Mouse (Mus musculus): Measurements from ENCODE around the gene B3gnt2. TPM values are rescaled to one million over a fixed set of nuclear protein-coding genes. Genes with fewer than 3 reads are reported as not detected.

B3gnt2 gene
- polyA plus RNA-seq, 1 experiment from 2014 or later = 4.6 TPM

DNA sequence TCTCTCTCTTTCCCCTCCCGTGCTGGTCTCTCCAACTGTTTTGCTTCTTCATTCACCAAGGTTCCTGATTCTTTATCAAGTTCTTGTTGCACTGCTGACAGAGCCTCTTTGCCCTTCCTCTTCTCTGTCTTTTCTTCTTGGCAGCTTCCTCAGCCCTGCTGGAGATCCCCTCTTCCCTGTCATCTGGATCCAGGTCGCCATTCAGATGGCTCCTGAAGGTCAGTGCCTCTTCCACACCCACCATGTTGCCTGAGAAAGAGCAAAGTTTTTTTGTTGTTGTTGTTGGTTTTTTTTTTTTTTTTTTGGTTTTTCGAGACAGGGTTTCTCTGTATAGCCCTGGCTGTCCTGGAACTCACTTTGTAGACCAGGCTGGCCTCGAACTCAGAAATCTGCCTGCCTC is 101.0 kb downstream of the B3gnt2 start:
- DNase-seq (ENCODE audit: low spot score) (no peak), ATAC-seq (ENCODE audit: low FRiP score) (no peak)
- H3K27ac ChIP-seq = no peak overlapping the region
- no peak overlapping the region for H3K9ac ChIP-seq
- no peak overlapping the region for H3K4me2 ChIP-seq (replicated peaks)
- no peaks in the 10 kb centered on the region for H3K9me3 ChIP-seq (ENCODE audit: control insufficient read depth, low read length)
- no peaks in the 10 kb centered on the region for H3K36me3 ChIP-seq (replicated peaks; ENCODE audit: control insufficient read depth, insufficient read depth)
- no peaks in the 10 kb centered on the region for H3K27me3 ChIP-seq (ENCODE audit: control insufficient read depth, insufficient read depth, low read length)
- no peak overlapping the region for H3K4me3 ChIP-seq (replicated peaks; ENCODE audit: low read length)
- WGBS = 91% methylated on average over 3 of the region's 4 CpGs
- H3K4me1 ChIP-seq (replicated peaks; ENCODE audit: control insufficient read depth, insufficient read depth, low read length) = no peaks in the 10 kb centered on the region

DNA sequence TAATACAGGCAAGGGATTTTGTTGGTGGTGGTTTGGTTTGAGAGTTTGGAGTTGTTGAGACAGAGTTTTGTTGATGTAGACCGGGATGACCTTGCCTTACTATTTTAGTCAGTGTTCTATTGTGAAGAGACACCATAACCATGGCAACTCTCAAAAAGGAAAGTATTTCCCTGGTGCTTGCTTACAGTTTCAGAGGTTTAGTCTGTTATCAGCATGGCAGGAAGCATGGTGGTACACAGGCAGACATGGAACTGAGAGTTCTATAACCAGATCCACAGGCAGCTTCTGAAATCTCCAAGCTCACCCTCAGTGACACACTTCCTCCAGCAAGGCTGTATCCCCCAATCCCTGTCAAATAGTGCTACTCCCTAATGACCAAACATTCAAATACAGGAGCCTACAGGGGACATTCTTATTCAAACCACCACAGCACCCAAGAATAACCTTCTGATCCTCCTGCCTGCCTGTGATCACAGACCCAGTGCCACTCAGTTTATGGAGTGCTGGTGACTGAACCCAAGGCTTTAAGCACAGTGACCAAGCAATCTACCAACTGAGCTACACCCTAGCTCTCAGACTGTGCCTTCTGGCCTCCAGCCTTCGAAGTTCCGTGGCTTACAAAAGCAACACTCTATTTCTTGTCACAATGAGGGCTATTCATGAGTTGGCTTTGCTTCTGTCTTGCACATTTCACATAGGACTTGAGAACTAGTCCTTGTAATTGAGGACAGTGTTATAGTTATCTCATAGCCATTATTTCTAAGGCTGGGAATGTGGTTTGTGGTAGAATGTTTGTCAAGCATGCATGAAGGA is 104.4 kb downstream of the B3gnt2 start:
- Histone ChIP-seq H3K36me3 (replicated peaks; ENCODE audit: control insufficient read depth, insufficient read depth) (no peaks in the 10 kb centered on the region), H3K27ac (no peak overlapping the region), H3K4me2 (replicated peaks) (no peak overlapping the region), H3K9ac (no peak overlapping the region), H3K4me3 (replicated peaks; ENCODE audit: low read length) (no peak overlapping the region), H3K27me3 (ENCODE audit: control insufficient read depth, insufficient read depth, low read length) (no peaks in the 10 kb centered on the region), H3K4me1 (replicated peaks; ENCODE audit: control insufficient read depth, insufficient read depth, low read length) (no peaks in the 10 kb centered on the region), H3K9me3 (ENCODE audit: control insufficient read depth, low read length) (no peaks in the 10 kb centered on the region)
- DNase-seq (ENCODE audit: low spot score) (no peak), ATAC-seq (ENCODE audit: low FRiP score) (no peak)
- 82% methylated on average over 3 of the region's 3 CpGs for WGBS

DNA sequence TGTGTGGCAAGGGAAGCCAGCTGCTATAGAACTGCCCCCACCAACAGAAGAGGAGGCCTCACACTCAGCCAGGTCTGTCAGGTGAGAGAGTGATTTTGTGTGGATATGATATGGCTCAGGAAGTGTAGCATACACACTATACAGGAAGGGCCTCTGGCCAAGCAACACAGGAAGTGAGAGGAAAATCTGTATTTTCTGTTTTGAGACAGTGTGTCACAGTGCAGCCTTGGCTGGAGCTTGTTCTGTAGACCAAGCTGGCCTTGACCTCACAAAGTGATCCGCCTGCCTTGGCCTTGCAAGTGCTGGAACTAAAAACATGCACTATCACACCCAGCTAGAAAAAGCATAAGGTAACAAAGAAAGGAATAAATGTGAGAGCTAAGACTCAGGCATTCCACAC is 105.6 kb downstream of the B3gnt2 start:
- no peaks in the 10 kb centered on the region for H3K9me3 ChIP-seq (ENCODE audit: control insufficient read depth, low read length)
- no peak overlapping the region for H3K27ac ChIP-seq
- H3K4me1 ChIP-seq (replicated peaks; ENCODE audit: control insufficient read depth, insufficient read depth, low read length) = no peaks in the 10 kb centered on the region
- 67% methylated on average over 1 of the region's 1 CpGs for WGBS
- no peaks in the 10 kb centered on the region for H3K27me3 ChIP-seq (ENCODE audit: control insufficient read depth, insufficient read depth, low read length)
- no peak overlapping the region for H3K9ac ChIP-seq
- ATAC-seq (ENCODE audit: low FRiP score) = no peak
- H3K4me3 ChIP-seq (replicated peaks; ENCODE audit: low read length) = no peak overlapping the region
- H3K4me2 ChIP-seq (replicated peaks) = no peak overlapping the region
- no peak for DNase-seq (ENCODE audit: low spot score)
- no peaks in the 10 kb centered on the region for H3K36me3 ChIP-seq (replicated peaks; ENCODE audit: control insufficient read depth, insufficient read depth)

DNA sequence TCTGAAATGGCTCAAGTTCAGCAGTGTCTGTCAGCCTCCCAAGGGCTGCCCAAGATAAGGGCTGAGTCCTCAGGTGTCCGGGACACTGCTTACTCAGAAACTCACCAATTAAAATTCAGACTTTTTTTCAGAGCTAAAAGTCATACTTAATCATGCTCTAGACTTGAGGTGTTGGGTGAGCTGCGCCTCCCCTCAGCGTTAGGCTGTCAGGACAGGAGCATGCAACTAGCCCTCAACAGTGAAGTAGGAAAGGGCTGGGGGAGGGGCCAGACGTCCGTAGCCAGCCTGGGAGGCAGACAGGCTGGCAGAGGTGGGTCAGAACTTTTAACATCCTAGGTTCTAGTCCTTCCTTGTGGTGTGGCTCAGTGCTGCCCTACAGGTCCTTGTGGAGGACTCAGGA is 108.2 kb downstream of the B3gnt2 start:
- H3K9ac ChIP-seq = no peak overlapping the region
- H3K9me3 ChIP-seq (ENCODE audit: control insufficient read depth, low read length) = no peaks in the 10 kb centered on the region
- DNase-seq (ENCODE audit: low spot score) = no peak
- no peaks in the 10 kb centered on the region for H3K36me3 ChIP-seq (replicated peaks; ENCODE audit: control insufficient read depth, insufficient read depth)
- no peak for ATAC-seq (ENCODE audit: low FRiP score)
- no peaks in the 10 kb centered on the region for H3K4me1 ChIP-seq (replicated peaks; ENCODE audit: control insufficient read depth, insufficient read depth, low read length)
- no peak overlapping the region for H3K4me3 ChIP-seq (replicated peaks; ENCODE audit: low read length)
- H3K4me2 ChIP-seq (replicated peaks) = no peak overlapping the region
- 47% methylated on average over 5 of the region's 5 CpGs for WGBS
- no peak overlapping the region for H3K27ac ChIP-seq
- H3K27me3 ChIP-seq (ENCODE audit: control insufficient read depth, insufficient read depth, low read length) = no peaks in the 10 kb centered on the region

DNA sequence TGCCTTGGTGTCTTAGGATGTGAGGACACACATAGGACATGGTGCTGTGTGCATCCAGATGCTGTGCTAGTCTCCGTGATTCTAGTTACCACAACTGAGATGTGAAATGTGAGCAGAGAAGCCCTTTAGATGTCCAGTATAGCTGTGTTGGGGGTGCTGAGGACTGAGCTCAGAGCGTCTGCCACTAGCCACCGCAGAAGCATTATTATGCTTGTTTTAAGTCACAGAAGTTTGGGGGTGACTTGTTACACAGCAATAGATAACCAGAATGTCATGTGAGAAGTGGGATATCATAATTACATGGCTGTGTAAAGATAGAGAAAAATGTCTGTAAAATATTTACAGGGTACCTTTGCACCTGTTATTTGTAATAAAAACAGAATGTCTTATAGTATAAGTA is 109.2 kb downstream of the B3gnt2 start:
- Histone ChIP-seq H3K27me3 (ENCODE audit: control insufficient read depth, insufficient read depth, low read length) (no peaks in the 10 kb centered on the region), H3K4me3 (replicated peaks; ENCODE audit: low read length) (no peak overlapping the region), H3K4me2 (replicated peaks) (no peak overlapping the region), H3K27ac (no peak overlapping the region), H3K9me3 (ENCODE audit: control insufficient read depth, low read length) (peaks cover under 1% of the 10 kb centered on the region; the same call in 1 of the 2 replicates), H3K9ac (no peak overlapping the region), H3K4me1 (replicated peaks; ENCODE audit: control insufficient read depth, insufficient read depth, low read length) (no peaks in the 10 kb centered on the region), H3K36me3 (replicated peaks; ENCODE audit: control insufficient read depth, insufficient read depth) (no peaks in the 10 kb centered on the region)
- no peak for DNase-seq (ENCODE audit: low spot score)
- no peak for ATAC-seq (ENCODE audit: low FRiP score)
- WGBS = 92% methylated on average over 3 of the region's 3 CpGs

DNA sequence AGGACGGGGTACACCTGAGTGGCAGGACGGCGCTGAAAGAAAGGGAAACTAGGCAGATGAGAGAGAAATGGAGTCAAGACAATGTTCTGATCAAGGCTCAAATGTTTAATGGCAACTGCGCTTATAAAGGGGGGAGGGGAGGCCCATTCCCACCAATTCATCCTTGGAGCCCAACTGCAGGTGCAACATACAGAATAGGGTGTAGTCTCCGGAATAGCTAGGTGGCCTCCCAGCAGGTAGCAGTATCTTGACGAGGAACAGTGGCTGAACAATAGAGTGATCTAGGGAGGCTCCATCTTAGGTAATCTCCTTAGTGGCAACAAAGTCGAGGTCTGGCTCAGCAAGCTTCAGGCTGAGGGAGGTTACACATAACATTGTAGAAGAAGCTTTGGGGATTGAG is 113.4 kb downstream of the B3gnt2 start:
- Histone ChIP-seq H3K4me3 (replicated peaks; ENCODE audit: low read length) (no peak overlapping the region), H3K27ac (no peak overlapping the region), H3K9me3 (ENCODE audit: control insufficient read depth, low read length) (peaks cover 10% of the 10 kb centered on the region; the same call in 1 of the 2 replicates), H3K27me3 (ENCODE audit: control insufficient read depth, insufficient read depth, low read length) (no peaks in the 10 kb centered on the region), H3K4me2 (replicated peaks) (no peak overlapping the region), H3K36me3 (replicated peaks; ENCODE audit: control insufficient read depth, insufficient read depth) (no peaks in the 10 kb centered on the region), H3K9ac (no peak overlapping the region), H3K4me1 (replicated peaks; ENCODE audit: control insufficient read depth, insufficient read depth, low read length) (no peaks in the 10 kb centered on the region)
- ATAC-seq (ENCODE audit: low FRiP score) (no peak), DNase-seq (ENCODE audit: low spot score) (no peak)
- 81% methylated on average over 7 of the region's 7 CpGs for WGBS

DNA sequence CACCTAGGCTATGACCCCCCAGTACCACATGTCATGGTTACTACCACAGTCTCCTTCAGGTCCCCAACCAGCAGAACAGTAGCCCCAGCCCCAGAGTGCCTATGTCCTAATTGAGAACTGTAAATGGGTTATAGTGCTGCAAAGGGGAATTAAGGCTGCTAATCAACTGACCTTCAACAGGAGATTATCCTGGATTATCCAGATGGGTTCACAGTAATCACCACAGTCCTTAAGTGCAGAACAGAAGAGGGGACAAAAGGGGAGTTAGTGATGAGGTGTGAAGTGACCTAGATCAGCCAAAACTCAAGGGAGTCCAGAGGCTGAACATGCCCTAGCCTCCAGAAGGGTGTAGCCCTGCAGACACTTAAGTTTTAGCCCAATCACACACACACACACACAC is 115.4 kb downstream of the B3gnt2 start:
- no peaks in the 10 kb centered on the region for H3K36me3 ChIP-seq (replicated peaks; ENCODE audit: control insufficient read depth, insufficient read depth)
- ATAC-seq (ENCODE audit: low FRiP score) = no peak
- H3K9ac ChIP-seq = no peak overlapping the region
- no peak for DNase-seq (ENCODE audit: low spot score)
- peaks cover 10% of the 10 kb centered on the region; the same call in 1 of the 2 replicates for H3K9me3 ChIP-seq (ENCODE audit: control insufficient read depth, low read length)
- H3K27me3 ChIP-seq (ENCODE audit: control insufficient read depth, insufficient read depth, low read length) = no peaks in the 10 kb centered on the region
- no peak overlapping the region for H3K4me2 ChIP-seq (replicated peaks)
- H3K4me1 ChIP-seq (replicated peaks; ENCODE audit: control insufficient read depth, insufficient read depth, low read length) = no peaks in the 10 kb centered on the region
- H3K27ac ChIP-seq = no peak overlapping the region
- H3K4me3 ChIP-seq (replicated peaks; ENCODE audit: low read length) = no peak overlapping the region

DNA sequence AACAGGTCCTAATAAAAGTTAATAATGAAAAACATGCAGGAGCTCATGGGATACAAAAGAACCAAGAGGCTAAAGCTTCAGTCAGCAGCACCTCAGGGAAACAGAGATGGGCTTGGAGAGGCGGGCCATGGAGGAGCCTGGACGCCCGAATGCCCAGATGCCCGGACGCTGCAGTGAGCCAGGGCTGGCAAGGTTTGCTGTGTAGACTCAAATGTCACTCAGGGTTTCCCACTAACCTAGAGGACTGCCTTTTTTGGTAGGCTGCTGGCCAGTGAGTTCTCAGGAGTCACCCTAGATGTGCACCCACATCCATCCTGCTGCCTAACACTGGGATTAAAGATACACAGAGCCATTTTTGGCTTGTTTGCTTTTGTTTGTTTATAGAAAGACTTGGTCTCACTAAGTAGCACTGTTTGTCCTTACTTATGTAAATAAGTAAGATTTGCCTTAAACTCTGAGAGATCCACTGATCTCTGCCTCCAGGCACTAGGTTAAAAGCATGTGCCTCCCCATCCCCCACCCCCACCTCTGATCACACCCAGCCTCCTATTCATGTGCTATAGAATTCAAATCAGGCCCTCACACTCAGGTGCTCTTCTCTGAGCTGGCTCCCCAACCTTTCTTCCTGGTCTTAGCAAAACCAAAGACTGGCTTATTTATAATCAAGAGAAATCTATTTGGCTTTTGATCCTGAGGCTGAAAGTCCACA is 117.0 kb downstream of the B3gnt2 start:
- Histone ChIP-seq H3K9ac (no peak overlapping the region), H3K27me3 (ENCODE audit: control insufficient read depth, insufficient read depth, low read length) (no peaks in the 10 kb centered on the region), H3K27ac (no peak overlapping the region), H3K4me2 (replicated peaks) (no peak overlapping the region), H3K9me3 (ENCODE audit: control insufficient read depth, low read length) (peaks cover 10% of the 10 kb centered on the region; the same call in 1 of the 2 replicates), H3K4me3 (replicated peaks; ENCODE audit: low read length) (no peak overlapping the region), H3K4me1 (replicated peaks; ENCODE audit: control insufficient read depth, insufficient read depth, low read length) (no peaks in the 10 kb centered on the region), H3K36me3 (replicated peaks; ENCODE audit: control insufficient read depth, insufficient read depth) (no peaks in the 10 kb centered on the region)
- ATAC-seq (ENCODE audit: low FRiP score) (no peak), DNase-seq (ENCODE audit: low spot score) (no peak)
- WGBS = 96% methylated on average over 5 of the region's 5 CpGs

DNA sequence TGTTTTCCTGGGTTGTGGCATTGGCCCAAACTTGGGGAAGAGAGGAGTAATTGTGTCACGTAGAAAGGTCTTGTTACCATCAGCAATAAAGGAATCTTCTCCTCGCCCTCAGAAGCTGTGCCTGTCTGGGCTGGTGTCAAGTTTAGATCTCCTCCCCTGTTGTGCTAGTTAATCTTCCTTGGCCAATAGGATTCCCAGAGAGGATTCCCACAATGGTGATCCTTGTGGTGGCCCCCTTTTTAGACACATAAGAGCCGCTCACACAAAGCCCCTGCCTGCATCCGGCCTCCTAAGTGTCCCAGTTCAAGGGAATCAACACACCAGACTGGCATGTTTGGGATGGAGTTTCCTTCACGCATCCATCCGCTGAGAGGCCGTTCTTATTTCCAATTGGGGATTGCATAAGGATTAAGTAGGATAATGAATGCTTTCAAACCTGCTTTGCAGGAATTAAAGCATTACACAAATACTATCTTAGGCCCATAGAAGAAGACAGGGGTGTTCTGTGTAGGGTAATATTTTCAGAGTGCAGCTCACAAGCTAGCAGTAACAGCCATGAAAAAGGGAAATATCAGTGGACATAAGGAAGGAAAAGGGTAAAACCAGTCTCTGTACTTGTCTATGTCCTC is 118.6 kb downstream of the B3gnt2 start:
- H3K27me3 ChIP-seq (ENCODE audit: control insufficient read depth, insufficient read depth, low read length) = no peaks in the 10 kb centered on the region
- 46% methylated on average over 7 of the region's 7 CpGs for WGBS

More for the DNA sequence above, 118.6 kb downstream of the B3gnt2 start:
- no peak overlapping the region for H3K4me3 ChIP-seq (replicated peaks; ENCODE audit: low read length)
- no peak overlapping the region for H3K27ac ChIP-seq
- no peak overlapping the region for H3K4me2 ChIP-seq (replicated peaks)
- no peaks in the 10 kb centered on the region for H3K4me1 ChIP-seq (replicated peaks; ENCODE audit: control insufficient read depth, insufficient read depth, low read length)
- peaks cover 10% of the 10 kb centered on the region; the same call in 1 of the 2 replicates for H3K9me3 ChIP-seq (ENCODE audit: control insufficient read depth, low read length)
- ATAC-seq (ENCODE audit: low FRiP score) = no peak
- DNase-seq (ENCODE audit: low spot score) = no peak
- no peak overlapping the region for H3K9ac ChIP-seq
- H3K36me3 ChIP-seq (replicated peaks; ENCODE audit: control insufficient read depth, insufficient read depth) = no peaks in the 10 kb centered on the region

Data from hindbrain, embryonic 14.5 days (tissue).